Mouse (Mus musculus) urinary bladder, postnatal 0 days (tissue): ENCODE measurements around the gene Rnf133. TPM values are rescaled to one million over a fixed set of nuclear protein-coding genes. Genes with fewer than 3 reads are reported as not detected.

Experiments
- polyA plus RNA-seq: library from polyadenylated mRNA; unstranded; fragments of >200 nt; fragmentation: Nextera tagmentation; extraction: Ambion mirVana; gene quantifications from 2 replicates; pipeline ENCODE4 v1.2.1, GENCODE M21; 2015

Rnf133 gene
- polyA plus RNA-seq: not detected in 2 replicates

GRCm38 (mm10) chr6:23650205-23650604 lies at the start of gene Rnf133:
Gene Rnf133, minus strand, starts transcription at chr6:23650305.

GRCm38 (mm10) chr6:23655036-23655435 lies 4.9 kb upstream of the Rnf133 start, which contains the start of gene Rnf148:
Gene Rnf148, minus strand, starts transcription at chr6:23655136.

Other genes with a start within 250 kb of the Rnf133 start
- not detected in 2 replicates for gene Rnf148, start 4.8 kb upstream of the Rnf133 start, polyA plus RNA-seq
- gene Cadps2, start 189.1 kb upstream of the Rnf133 start, polyA plus RNA-seq: 1.6 TPM in 2 replicates